Mouse (Mus musculus) forebrain, embryonic 13.5 days (tissue): ENCODE data around the gene 6430550D23Rik. TPM values are rescaled to one million over a fixed set of nuclear protein-coding genes. Genes with fewer than 3 reads are reported as not detected.
"Not testable (repeated sequence)": the region's sequence is repeated elsewhere in the genome, so short reads cannot be mapped to it uniquely, and the experiment has no call there.

Experiments used
- ATAC-seq: fragments of 200-750 bp; cut with Nextera tagmentation; 2 replicates; pipeline ENCODE4 v1.8.0; 2017
- H3K27ac ChIP-seq: fragments of 300-500 bp; sonication (generic); 2 replicates; pipeline ENCODE4 v1.5.1; 2015; ENCODE audit warnings: inconsistent platforms, mild to moderate bottlenecking, moderate library complexity
- H3K27me3 ChIP-seq: fragments of 300-500 bp; sonication (generic); 2 replicates; pipeline ENCODE4 v1.6.1; 2015; ENCODE audit warnings: mild to moderate bottlenecking, inconsistent platforms
- H3K36me3 ChIP-seq: fragments of 300-500 bp; sonication (generic); 2 replicates; pipeline ENCODE4 v1.6.1; 2015; ENCODE audit warnings: mild to moderate bottlenecking, inconsistent platforms; ENCODE audit not compliant: poor library complexity, severe bottlenecking
- H3K4me1 ChIP-seq: fragments of 300-500 bp; sonication (generic); 2 replicates; pipeline ENCODE4 v1.6.1; 2015; ENCODE audit warnings: inconsistent platforms
- H3K4me2 ChIP-seq: fragments of 300-500 bp; sonication (generic); 2 replicates; pipeline ENCODE4 v1.6.1; 2015; ENCODE audit warnings: inconsistent platforms, mild to moderate bottlenecking, moderate library complexity
- H3K4me3 ChIP-seq: fragments of 300-500 bp; sonication (generic); 2 replicates; pipeline ENCODE4 v1.5.1; 2015; ENCODE audit warnings: mild to moderate bottlenecking, inconsistent platforms
- H3K9ac ChIP-seq: fragments of 300-500 bp; sonication (generic); 2 replicates; pipeline ENCODE4 v1.6.1; 2015; ENCODE audit warnings: mild to moderate bottlenecking, inconsistent platforms
- H3K9me3 ChIP-seq: fragments of 300-500 bp; sonication (generic); replicated peaks from 2 replicates; pipeline ENCODE4 v1.6.1; 2016; ENCODE audit warnings: inconsistent platforms
- WGBS: fragments of 180-500 bp; shearing (Covaris S2); methylation state at CpG from one replicate; pipeline ENCODE4 v1.1.7; 2015; 5-methylcytosine and 5-hydroxymethylcytosine counted together
- polyA plus RNA-seq: library from polyadenylated mRNA; unstranded; fragments of >200 nt; fragmentation: Nextera tagmentation; extraction: Ambion mirVana; gene quantifications from 2 replicates; pipeline ENCODE4 v1.2.1, GENCODE M21; 2015

6430550D23Rik gene
- polyA plus RNA-seq, 1 experiment from 2014 or later: 1.3 TPM

GRCm38 (mm10) chr2:155928711-155929345 is 78.9 kb downstream of the 6430550D23Rik start:
- no peak for ATAC-seq
- Histone ChIP-seq H3K27ac (no peak overlapping the region), H3K36me3 (peaks cover 13% of the 10 kb centered on the region; the same call in 1 of the 2 replicates), H3K9ac (peak overlapping the region; percentile 26; the same call in 1 of the 2 replicates), H3K4me2 (peak overlapping the region; percentile 76), H3K4me3 (peak overlapping the region; percentile 70), H3K9me3 (no peaks in the 10 kb centered on the region), H3K27me3 (no peaks in the 10 kb centered on the region), H3K4me1 (peaks cover 21% of the 10 kb centered on the region)
- 75% methylated on average over 7 of the region's 7 CpGs for WGBS

GRCm38 (mm10) chr2:155925213-155925612 is 82.6 kb downstream of the 6430550D23Rik start:
- 97% methylated on average over 6 of the region's 6 CpGs for WGBS
- not testable (repeated sequence) for H3K4me2 ChIP-seq, H3K4me3 ChIP-seq, H3K9me3 ChIP-seq, ATAC-seq, H3K9ac ChIP-seq, H3K27me3 ChIP-seq, H3K27ac ChIP-seq
- peaks cover 20% of the 10 kb centered on the region; the same call in 1 of the 2 replicates for H3K36me3 ChIP-seq
- peaks cover 15% of the 10 kb centered on the region for H3K4me1 ChIP-seq

Other genes starting within 250 kb of the 6430550D23Rik start
- 5.1 and 5.8 TPM in 2 replicates for gene Mmp24, start 232.6 kb downstream of the 6430550D23Rik start, polyA plus RNA-seq
- 19.4 and 20.3 TPM in 2 replicates for gene BC029722, start 188.6 kb downstream of the 6430550D23Rik start, polyA plus RNA-seq
- 164 and 171 TPM in 2 replicates for gene Eif6, start 181.1 kb downstream of the 6430550D23Rik start, polyA plus RNA-seq
- gene Fam83c, start 173.1 kb downstream of the 6430550D23Rik start, polyA plus RNA-seq: 0.35 and 0.54 TPM in 2 replicates
- 69.9 and 73.5 TPM in 2 replicates for gene Uqcc1, start 77.7 kb downstream of the 6430550D23Rik start, polyA plus RNA-seq
- not detected in 2 replicates for gene Gm15557, start 67.2 kb downstream of the 6430550D23Rik start, polyA plus RNA-seq
- gene Gdf5, start 62.6 kb downstream of the 6430550D23Rik start, polyA plus RNA-seq: 2.4 and 4.0 TPM in 2 replicates
- 23.1 and 25.4 TPM in 2 replicates for gene Cep250, start 51.5 kb downstream of the 6430550D23Rik start, polyA plus RNA-seq
- gene Ergic3, start 68 bp upstream of the 6430550D23Rik start, polyA plus RNA-seq: 264 and 293 TPM in 2 replicates
- gene Fer1l4, start 45.0 kb upstream of the 6430550D23Rik start, polyA plus RNA-seq: not detected in 2 replicates
- 5.2 and 7.0 TPM in 2 replicates for gene Spag4, start 57.2 kb upstream of the 6430550D23Rik start, polyA plus RNA-seq
- gene Cpne1, start 104.0 kb upstream of the 6430550D23Rik start, polyA plus RNA-seq: 42.6 and 44.9 TPM in 2 replicates
- gene Rbm12, start 104.0 kb upstream of the 6430550D23Rik start, polyA plus RNA-seq: 30.0 and 39.0 TPM in 2 replicates
- gene Gm28036, start 119.1 kb upstream of the 6430550D23Rik start, polyA plus RNA-seq: 20.7 and 21.2 TPM in 2 replicates
- gene Romo1, start 136.1 kb upstream of the 6430550D23Rik start, polyA plus RNA-seq: 389 and 451 TPM in 2 replicates
- 36.7 and 38.8 TPM in 2 replicates for gene Nfs1, start 136.2 kb upstream of the 6430550D23Rik start, polyA plus RNA-seq
- 686 and 711 TPM in 2 replicates for gene Rbm39, start 172.3 kb upstream of the 6430550D23Rik start, polyA plus RNA-seq
- 130 and 133 TPM in 2 replicates for gene Phf20, start 188.5 kb upstream of the 6430550D23Rik start, polyA plus RNA-seq